Mouse (Mus musculus) embryonic facial prominence, embryonic 10.5 days (tissue): ENCODE measurements around the gene Cd69. TPM values are rescaled to one million over a fixed set of nuclear protein-coding genes. Genes with fewer than 3 reads are reported as not detected.

ENCODE experiments used
- DNase-seq: peaks from one replicate; pipeline ENCODE4 v3.0.0-alpha.2; 2017; ENCODE audit warnings: low spot score
- H3K27ac ChIP-seq: fragments of 300-500 bp; sonication (generic); replicated peaks from 2 replicates; pipeline ENCODE4 v1.5.1; 2016; ENCODE audit warnings: mild to moderate bottlenecking
- H3K27me3 ChIP-seq: fragments of 300-500 bp; sonication (generic); replicated peaks from 2 replicates; pipeline ENCODE4 v1.6.1; 2016; ENCODE audit warnings: low read depth, mild to moderate bottlenecking; ENCODE audit not compliant: poor library complexity, severe bottlenecking
- H3K36me3 ChIP-seq: fragments of 300-500 bp; sonication (generic); replicated peaks from 2 replicates; pipeline ENCODE4 v1.6.1; 2016; ENCODE audit warnings: mild to moderate bottlenecking, moderate library complexity
- H3K4me1 ChIP-seq: fragments of 300-500 bp; sonication (generic); 2 replicates; pipeline ENCODE4 v1.6.1; 2016
- H3K4me3 ChIP-seq: fragments of 300-500 bp; sonication (generic); 2 replicates; pipeline ENCODE4 v1.5.1; 2016; ENCODE audit warnings: mild to moderate bottlenecking, moderate library complexity
- H3K9me3 ChIP-seq: fragments of 300-500 bp; sonication (generic); 2 replicates; pipeline ENCODE4 v1.6.1; 2016; ENCODE audit warnings: mild to moderate bottlenecking
- WGBS: fragments of 180-500 bp; shearing (Covaris S2); methylation state at CpG from one replicate; pipeline ENCODE4 v1.1.7; 2016; 5-methylcytosine and 5-hydroxymethylcytosine counted together
- polyA plus RNA-seq: library from polyadenylated mRNA; unstranded; fragments of >200 nt; fragmentation: Nextera tagmentation; extraction: Ambion mirVana; gene quantifications from 2 replicates; pipeline ENCODE4 v1.2.1, GENCODE M21; 2016

Gene Cd69
- polyA plus RNA-seq: not detected in 2 replicates

- H3K4me3 ChIP-seq: no peak within 1 kb of the TSS
- H3K27me3 ChIP-seq: no peaks in the 10 kb centered on the region
- H3K4me1 ChIP-seq: no peaks in the 10 kb centered on the region
- WGBS: 83% methylated on average over 9 of the region's 9 CpGs
- H3K36me3 ChIP-seq: no peaks in the 10 kb centered on the region
- no peak for DNase-seq
- no peaks in the 10 kb centered on the region for H3K9me3 ChIP-seq
- no peak within 1 kb of the TSS for H3K27ac ChIP-seq
These were observed at the start of gene Cd69 for GRCm38 (mm10) chr6:129275220-129275619. Gene Cd69, minus strand, starts transcription at chr6:129275436.

- Histone ChIP-seq H3K9me3 (no peaks in the 10 kb centered on the region), H3K27ac (no peak overlapping the region), H3K27me3 (no peaks in the 10 kb centered on the region), H3K4me1 (no peaks in the 10 kb centered on the region), H3K36me3 (no peaks in the 10 kb centered on the region), H3K4me3 (no peak overlapping the region)
- WGBS: 81% methylated on average over 4 of the region's 4 CpGs
- DNase-seq: no peak
These were observed 44.1 kb upstream of the Cd69 start for GRCm38 (mm10) chr6:129319331-129319730.

- Histone ChIP-seq H3K27ac (no peak overlapping the region), H3K4me3 (no peak overlapping the region), H3K9me3 (no peaks in the 10 kb centered on the region), H3K27me3 (no peaks in the 10 kb centered on the region), H3K4me1 (no peaks in the 10 kb centered on the region), H3K36me3 (no peaks in the 10 kb centered on the region)
- no peak for DNase-seq
- 62% methylated on average over 1 of the region's 1 CpGs for WGBS
These were observed 43.2 kb upstream of the Cd69 start for GRCm38 (mm10) chr6:129318395-129318794.

DNA sequence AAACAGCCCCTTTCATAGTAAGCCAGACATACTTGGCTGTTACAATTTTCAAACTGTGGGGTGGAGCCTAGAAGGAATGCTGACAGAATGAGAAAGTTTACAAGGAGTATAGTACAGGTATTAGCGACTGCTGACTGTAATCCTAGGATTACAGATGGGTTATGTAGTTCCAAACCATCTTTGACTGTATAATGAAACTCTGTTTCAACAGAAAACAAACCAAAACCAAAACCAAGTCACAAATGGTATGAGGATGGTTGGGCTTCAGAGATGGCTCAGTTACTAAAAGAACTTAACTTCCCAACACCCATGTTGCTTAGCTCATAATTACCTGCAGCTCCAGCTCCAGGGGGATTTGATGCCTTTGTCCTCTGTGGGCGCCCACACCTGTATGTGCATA lies 41.2 kb upstream of the Cd69 start:
- DNase-seq: no peak
- Histone ChIP-seq H3K36me3 (no peaks in the 10 kb centered on the region), H3K4me3 (no peak overlapping the region), H3K4me1 (no peaks in the 10 kb centered on the region), H3K27me3 (no peaks in the 10 kb centered on the region), H3K9me3 (no peaks in the 10 kb centered on the region), H3K27ac (no peak overlapping the region)
- 75% methylated on average over 2 of the region's 2 CpGs for WGBS

GRCm38 (mm10) chr6:129315698-129316097 lies 40.5 kb upstream of the Cd69 start:
- no peaks in the 10 kb centered on the region for H3K4me1 ChIP-seq
- no peaks in the 10 kb centered on the region for H3K27me3 ChIP-seq
- H3K27ac ChIP-seq: no peak overlapping the region
- 91% methylated on average over 1 of the region's 1 CpGs for WGBS
- H3K36me3 ChIP-seq: no peaks in the 10 kb centered on the region
- no peak for DNase-seq
- no peaks in the 10 kb centered on the region for H3K9me3 ChIP-seq
- H3K4me3 ChIP-seq: no peak overlapping the region

GRCm38 (mm10) chr6:129314655-129315168 lies 39.5 kb upstream of the Cd69 start:
- Histone ChIP-seq H3K4me1 (no peaks in the 10 kb centered on the region), H3K36me3 (no peaks in the 10 kb centered on the region), H3K27me3 (no peaks in the 10 kb centered on the region), H3K4me3 (no peak overlapping the region), H3K27ac (no peak overlapping the region), H3K9me3 (no peaks in the 10 kb centered on the region)
- no peak for DNase-seq
- WGBS: 93% methylated on average over 3 of the region's 3 CpGs

GRCm38 (mm10) chr6:129312499-129312898 lies 37.3 kb upstream of the Cd69 start:
- no peaks in the 10 kb centered on the region for H3K36me3 ChIP-seq
- H3K27me3 ChIP-seq: no peaks in the 10 kb centered on the region
- no peak for DNase-seq
- no peak overlapping the region for H3K27ac ChIP-seq
- H3K9me3 ChIP-seq: no peaks in the 10 kb centered on the region
- H3K4me3 ChIP-seq: no peak overlapping the region
- no peaks in the 10 kb centered on the region for H3K4me1 ChIP-seq
- WGBS: 83% methylated on average over 3 of the region's 3 CpGs

GRCm38 (mm10) chr6:129304180-129304579 lies 28.9 kb upstream of the Cd69 start:
- Histone ChIP-seq H3K4me1 (no peaks in the 10 kb centered on the region), H3K9me3 (no peaks in the 10 kb centered on the region), H3K36me3 (no peaks in the 10 kb centered on the region), H3K27ac (no peak overlapping the region), H3K4me3 (no peak overlapping the region), H3K27me3 (no peaks in the 10 kb centered on the region)
- WGBS: 77% methylated on average over 1 of the region's 1 CpGs
- no peak for DNase-seq

DNA sequence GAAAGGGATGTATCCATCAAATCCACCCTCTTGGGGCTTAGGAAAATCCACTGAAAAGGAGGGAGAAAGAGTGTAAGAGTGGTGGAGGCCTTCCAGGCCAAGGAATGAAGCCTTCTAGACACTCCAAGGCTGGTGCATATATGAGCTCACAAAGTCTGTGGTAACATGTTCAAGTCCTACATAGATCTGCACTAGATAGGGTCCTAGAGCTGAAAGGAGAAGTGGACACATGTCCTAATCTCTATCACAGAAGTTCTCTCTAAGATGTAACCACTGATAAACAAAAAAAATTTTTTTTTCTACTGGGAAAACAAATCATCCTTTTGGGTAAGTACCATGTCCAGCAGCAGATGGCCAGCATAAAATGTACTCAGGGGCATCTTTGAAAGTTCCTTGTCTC lies 13.5 kb upstream of the Cd69 start:
- no peak overlapping the region for H3K27ac ChIP-seq
- no peaks in the 10 kb centered on the region for H3K9me3 ChIP-seq
- H3K36me3 ChIP-seq: no peaks in the 10 kb centered on the region
- no peak for DNase-seq
- no peaks in the 10 kb centered on the region for H3K4me1 ChIP-seq
- H3K4me3 ChIP-seq: no peak overlapping the region
- no peaks in the 10 kb centered on the region for H3K27me3 ChIP-seq

GRCm38 (mm10) chr6:129284384-129285104 lies 9.3 kb upstream of the Cd69 start:
- Histone ChIP-seq H3K4me3 (no peak overlapping the region), H3K36me3 (no peaks in the 10 kb centered on the region), H3K27ac (no peak overlapping the region), H3K4me1 (no peaks in the 10 kb centered on the region), H3K9me3 (no peaks in the 10 kb centered on the region), H3K27me3 (no peaks in the 10 kb centered on the region)
- 80% methylated on average over 7 of the region's 7 CpGs for WGBS
- no peak for DNase-seq

GRCm38 (mm10) chr6:129283271-129283670 lies 8.0 kb upstream of the Cd69 start:
- WGBS: 78% methylated on average over 3 of the region's 3 CpGs

GRCm38 (mm10) chr6:129276483-129276882 lies 1.2 kb upstream of the Cd69 start:
- Histone ChIP-seq H3K4me1 (no peaks in the 10 kb centered on the region), H3K27ac (no peak overlapping the region), H3K27me3 (no peaks in the 10 kb centered on the region), H3K36me3 (no peaks in the 10 kb centered on the region), H3K9me3 (no peaks in the 10 kb centered on the region), H3K4me3 (no peak overlapping the region)
- no peak for DNase-seq
- 91% methylated on average over 2 of the region's 2 CpGs for WGBS

More at GRCm38 (mm10) chr6:129283271-129283670, 8.0 kb upstream of the Cd69 start:
- Histone ChIP-seq H3K9me3 (no peaks in the 10 kb centered on the region), H3K27me3 (no peaks in the 10 kb centered on the region), H3K4me3 (no peak overlapping the region), H3K27ac (no peak overlapping the region), H3K36me3 (no peaks in the 10 kb centered on the region), H3K4me1 (no peaks in the 10 kb centered on the region)
- no peak for DNase-seq

GRCm38 (mm10) chr6:129275624-129276203 lies 478 bp upstream of the Cd69 start:
- H3K27me3 ChIP-seq: no peaks in the 10 kb centered on the region
- 63% methylated on average over 3 of the region's 3 CpGs for WGBS
- no peak overlapping the region for H3K27ac ChIP-seq
- no peak overlapping the region for H3K4me3 ChIP-seq
- no peak for DNase-seq
- H3K9me3 ChIP-seq: no peaks in the 10 kb centered on the region
- no peaks in the 10 kb centered on the region for H3K4me1 ChIP-seq
- H3K36me3 ChIP-seq: no peaks in the 10 kb centered on the region
